Mouse (Mus musculus) ES-Bruce4 (cell line): ENCODE results near the gene Fastk.

Source experiments
- CTCF ChIP-seq: IDR thresholded peaks from one replicate; pipeline ENCODE4 v1.8.1; 2011; ENCODE audit warnings: low read depth, low read length
- EP300 ChIP-seq: IDR thresholded peaks from 2 replicates; pipeline ENCODE4 v1.6.1; 2011; ENCODE audit warnings: low read depth, low read length; ENCODE audit not compliant: insufficient read depth
- POLR2A ChIP-seq: IDR thresholded peaks from one replicate; pipeline ENCODE4 v1.8.1; 2011; ENCODE audit warnings: low read length; ENCODE audit not compliant: insufficient read depth

- TF ChIP-seq CTCF (no peak), POLR2A (no peak), EP300 (no peak)
Measured at GRCm38 (mm10) chr5:24409466-24409865, 35.6 kb downstream of the Fastk start.
